Mouse (Mus musculus) gastrocnemius, postnatal 10 days (tissue): ENCODE measurements around the gene Igf1r. TPM values are rescaled to one million over a fixed set of nuclear protein-coding genes. Genes with fewer than 3 reads are reported as not detected.

Experiments used
- DNase-seq: peaks from one replicate; pipeline ENCODE4 v3.0.0; 2021; ENCODE audit warnings: mixed read lengths
- long read RNA-seq, 2 experiments: library from polyadenylated mRNA; stranded (forward); transcript quantifications; one replicate each; pipeline ENCODE4 v2.0.0; 2021
- total RNA-seq, 2 experiments: library from RNA; stranded (reverse); gene quantifications; 2 replicates each; pipeline ENCODE4 v1.2.3; 2021

Gene Igf1r
- 10 to 100 TPM; 16.6 to 24.7 TPM for total RNA-seq
- long read RNA-seq, experiment 1, partial matches to known transcripts = 0 of 3 reads
- long read RNA-seq, experiment 1, other reads (novel, unspliced or antisense) = 3 of 3 reads
- long read RNA-seq, experiment 2, partial matches to known transcripts = 1 of 5 reads
- long read RNA-seq, experiment 2, other reads (novel, unspliced or antisense) = 4 of 5 reads

DNA sequence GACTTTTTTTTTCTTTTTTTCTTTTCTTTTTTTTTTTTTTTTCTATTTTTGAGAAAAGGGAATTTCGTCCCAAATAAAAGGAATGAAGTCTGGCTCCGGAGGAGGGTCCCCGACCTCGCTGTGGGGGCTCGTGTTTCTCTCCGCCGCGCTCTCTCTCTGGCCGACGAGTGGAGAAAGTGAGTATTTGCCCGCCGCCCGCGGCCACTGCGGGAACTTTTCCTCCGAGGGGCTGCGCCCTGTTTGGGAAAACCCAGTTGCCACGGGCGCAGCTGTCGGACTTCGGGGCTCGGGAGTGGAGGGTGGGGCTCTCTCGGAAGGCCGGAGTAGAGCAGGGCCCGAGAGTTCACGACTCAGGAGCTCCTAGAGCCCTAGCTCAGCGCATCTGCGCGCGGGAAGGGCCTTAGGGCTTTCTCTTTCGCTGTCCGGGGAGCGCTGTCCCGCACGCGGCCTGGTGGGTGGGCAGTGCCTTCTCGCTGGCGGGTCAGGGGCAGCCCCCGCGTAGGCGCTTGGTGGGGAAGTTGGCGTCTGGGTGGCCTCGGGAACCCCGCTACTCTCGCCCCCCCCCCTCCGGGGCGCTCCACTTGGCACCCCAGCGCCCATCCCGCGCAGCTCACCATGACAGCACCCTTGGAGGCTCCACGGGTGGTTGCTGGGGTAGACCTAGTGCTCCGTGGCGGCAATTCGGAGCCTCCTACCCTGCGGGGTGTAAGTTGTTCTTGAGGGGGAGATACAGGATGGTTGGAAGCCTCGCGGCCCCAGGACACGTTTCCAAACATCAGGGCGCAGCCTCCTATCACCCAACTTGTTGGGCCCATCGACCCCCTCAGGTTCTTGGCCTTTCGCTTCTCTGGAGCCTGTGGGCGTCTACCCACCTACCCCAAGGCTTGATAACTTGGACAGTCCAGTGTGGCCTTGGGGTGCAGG is at the start of gene Igf1r:
Gene Igf1r (plus strand): TSS at position 51 of the 924 bp plus-strand sequence.
- DNase-seq = peak; percentile 71

DNA sequence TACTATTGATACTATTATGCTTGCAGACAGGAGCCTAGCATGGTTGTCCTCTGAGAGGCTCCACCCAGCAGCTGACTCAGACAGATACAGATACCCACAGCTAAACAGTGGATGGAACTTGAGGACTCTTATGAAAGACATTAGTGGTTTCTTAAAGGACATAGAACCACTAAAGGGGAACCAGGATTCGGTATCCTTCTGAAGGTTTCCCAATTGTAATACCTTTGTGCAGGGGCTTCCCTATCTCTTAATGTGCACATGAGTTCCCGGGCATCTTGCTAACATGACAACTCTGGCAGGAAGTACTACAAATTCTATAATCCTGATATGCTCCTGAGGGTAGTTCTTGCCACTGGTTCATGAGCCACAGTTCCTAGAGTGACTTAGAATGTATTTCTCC is 46.3 kb upstream of the Igf1r start:
- no peak for DNase-seq

DNA sequence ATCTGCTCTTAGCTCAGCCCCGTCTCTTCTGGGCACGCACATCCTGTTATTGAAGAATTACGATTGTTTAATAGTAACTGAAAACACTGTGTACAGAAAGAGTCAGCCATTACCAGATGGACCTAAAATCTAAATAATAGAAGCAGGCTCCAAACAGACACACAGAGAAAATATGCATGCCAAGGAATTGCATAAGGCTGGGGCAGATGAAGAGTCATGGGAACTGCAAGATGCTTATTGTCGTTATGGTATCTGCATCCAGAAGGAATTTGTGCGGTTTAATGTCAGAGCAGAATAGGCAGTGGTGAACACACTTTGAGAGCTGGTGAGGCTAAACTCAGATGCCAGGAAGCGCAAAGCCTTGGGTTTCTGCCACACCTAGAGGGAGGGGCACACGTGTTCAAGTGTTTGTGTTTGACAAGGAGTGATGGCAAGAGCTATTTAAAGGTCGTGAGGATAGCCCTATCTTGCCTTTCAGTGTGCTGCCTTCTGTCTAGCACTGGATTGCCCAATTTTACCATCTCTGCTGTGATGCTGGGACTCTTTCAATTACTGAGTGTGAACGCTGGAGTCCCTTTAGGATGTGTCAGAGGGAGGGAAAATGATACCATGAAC is 44.7 kb upstream of the Igf1r start:
- DNase-seq = no peak

DNA sequence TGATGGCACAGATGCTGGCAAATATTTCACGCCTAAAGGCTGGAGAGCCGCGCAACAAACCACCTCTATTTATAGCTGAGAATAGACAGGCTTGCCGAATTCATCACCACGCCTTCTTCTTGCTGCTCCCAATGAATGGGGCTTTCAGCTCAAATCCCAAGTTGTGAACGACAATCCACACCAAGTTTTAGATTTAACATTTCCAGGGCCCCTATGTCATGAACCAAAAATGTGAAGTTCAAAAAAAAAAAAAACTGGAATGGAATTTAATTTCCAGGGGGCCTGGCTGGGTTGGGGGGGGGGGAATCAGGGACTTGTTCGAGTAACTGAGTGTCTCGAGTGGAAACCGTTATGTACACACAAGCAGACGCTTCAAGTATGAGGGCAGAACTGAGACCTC is 42.1 kb upstream of the Igf1r start:
- DNase-seq = no peak

DNA sequence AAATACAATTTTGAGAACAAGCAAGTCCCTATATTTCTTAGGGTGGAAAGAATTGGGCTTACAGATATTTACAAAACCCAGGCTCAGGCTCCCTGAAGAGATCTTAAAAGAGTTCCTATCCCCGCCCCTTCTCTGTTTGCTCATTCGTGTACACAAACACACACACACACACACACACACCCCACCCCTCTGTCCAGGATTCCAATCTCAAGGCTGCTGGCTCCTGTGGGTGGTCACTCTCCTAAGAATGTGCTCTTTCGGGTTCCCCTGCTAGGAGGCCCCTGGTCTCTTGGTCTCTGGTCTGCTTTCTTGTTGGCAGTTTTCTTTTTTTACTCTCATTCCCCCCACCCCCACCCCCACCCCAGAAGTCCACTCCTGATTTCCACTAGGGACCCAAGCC is 41.7 kb upstream of the Igf1r start:
- no peak for DNase-seq

DNA sequence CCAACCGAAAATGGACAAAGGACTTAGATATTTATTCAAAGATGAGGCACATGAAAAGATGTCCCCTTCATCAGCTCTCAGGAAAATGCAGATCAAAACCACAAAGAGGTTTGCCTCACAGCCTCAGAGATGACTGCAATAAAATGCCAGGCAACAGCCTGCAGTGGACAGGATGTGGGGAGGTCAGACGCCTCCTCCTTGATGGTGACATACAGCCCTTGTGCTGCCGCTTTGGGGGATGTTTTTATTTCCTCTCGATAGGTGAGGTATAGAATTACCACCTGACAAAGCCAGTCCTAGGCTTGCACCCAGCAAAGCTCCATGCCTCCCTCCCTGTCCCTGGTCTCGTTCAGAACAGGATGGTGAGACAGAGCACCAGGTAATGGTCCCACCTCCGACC is 40.8 kb upstream of the Igf1r start:
- no peak for DNase-seq

DNA sequence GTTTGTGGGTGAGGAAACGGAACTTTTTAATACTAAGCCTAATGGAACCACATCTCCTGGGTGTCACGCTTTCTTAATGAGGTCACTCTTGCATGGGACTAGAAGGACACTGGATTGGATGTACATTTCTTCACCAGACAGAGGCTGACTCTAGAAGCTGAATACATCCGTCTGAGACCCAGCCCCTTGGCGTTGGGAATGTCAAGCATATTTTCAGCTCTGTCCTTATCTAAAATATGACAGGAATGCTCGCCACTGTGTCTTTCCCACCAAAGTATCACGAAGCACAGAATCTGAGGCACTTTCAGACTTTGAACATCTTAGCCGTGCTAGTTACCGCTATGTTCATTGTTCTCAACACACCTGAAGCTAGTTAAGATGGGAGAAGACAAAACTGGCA is 35.7 kb upstream of the Igf1r start:
- DNase-seq = no peak

DNA sequence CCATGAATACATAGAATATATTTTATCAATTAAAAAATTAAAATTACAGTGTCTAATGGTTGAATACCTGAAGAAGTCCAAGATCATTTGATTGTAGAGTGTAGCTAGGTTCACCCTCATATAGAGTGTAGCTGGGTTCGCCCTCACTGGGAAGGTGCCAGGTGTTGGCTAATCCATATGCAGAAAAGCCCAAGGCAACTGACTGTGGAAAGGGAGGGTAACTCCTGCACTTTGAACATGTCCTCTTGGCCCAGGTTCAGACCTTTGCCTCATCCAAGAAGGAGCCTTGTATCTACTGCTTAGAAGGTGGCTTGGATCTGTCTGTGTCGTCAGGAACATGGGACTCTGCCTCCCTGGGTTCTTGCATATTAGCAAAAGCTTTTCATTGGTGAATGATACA is 34.9 kb upstream of the Igf1r start:
- DNase-seq = no peak

DNA sequence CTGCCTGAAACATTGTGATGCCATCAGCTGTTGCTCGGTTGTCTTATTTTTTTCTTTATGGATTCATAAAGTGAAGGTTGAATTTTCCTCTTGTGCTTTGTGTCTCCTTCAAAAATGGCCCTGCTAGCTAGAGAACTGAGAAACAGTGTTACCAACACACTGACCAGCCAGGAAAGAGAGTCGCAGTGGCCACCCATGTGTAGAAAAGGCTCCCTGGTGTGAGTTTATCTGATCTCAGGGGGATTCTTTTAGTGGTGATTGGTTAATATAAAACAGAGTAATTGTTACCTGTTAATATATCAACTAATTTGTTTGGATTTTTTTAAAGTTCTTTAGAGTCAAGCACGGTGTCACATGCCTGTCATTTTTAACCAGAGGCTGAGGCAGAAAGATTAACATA is 33.2 kb upstream of the Igf1r start:
- DNase-seq = no peak

DNA sequence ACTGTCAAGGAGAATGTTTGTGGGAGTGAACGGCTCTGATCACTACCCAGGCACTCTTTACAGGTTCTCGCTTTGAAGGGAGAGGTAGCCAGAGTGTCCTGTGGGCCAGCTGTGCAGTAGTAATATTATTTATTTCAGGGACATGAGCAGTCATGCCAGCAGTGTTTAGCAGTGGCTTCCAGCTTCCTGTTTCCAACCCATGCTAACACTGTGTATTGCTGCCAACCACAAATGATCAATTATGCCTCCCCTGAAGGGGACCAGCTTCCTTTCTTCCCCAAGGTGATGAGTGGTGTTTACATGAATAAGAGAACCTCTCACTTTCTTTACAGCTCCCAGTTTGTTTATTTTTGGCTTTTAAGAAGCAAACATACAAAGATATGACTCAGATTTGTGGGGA is 28.4 kb upstream of the Igf1r start:
- no peak for DNase-seq

DNA sequence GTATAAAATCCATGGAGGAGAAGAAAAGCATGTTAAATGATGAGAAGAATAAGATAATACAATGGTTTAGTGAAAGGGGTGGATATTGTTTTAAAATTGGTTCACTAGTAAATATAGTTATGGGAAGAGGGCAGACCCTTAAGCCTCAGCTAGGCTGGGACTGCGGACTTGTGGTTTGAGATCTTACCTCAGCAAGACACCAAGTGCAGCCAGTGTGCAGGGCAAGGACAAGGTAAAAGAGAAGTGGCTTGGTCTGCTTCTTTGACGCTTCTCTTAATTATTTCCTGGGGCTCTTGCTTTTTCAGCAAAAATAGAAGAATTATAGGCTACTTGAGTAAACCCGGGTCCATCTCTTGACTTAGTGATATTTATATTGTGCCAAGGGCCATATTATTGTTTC is 22.5 kb upstream of the Igf1r start:
- DNase-seq = no peak

DNA sequence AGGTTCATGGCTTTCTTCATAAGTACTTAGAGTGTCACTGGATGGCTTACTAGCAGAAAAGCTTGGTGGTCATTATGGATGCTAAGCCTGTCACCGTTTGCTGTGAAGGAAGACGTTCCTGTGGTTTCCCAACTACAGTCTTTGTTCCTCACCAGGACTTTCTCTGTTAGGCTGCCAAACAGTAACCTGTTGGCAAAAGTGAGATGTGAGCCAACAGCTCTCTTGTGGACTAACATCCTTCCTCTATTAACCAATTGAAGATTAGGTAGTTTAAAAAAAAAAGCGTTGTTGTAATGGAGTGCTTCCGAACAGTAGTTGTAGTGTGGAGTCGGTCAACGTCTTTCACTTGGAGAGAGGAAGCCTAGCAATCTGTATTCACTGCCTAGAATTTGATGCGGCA is 15.8 kb upstream of the Igf1r start:
- no peak for DNase-seq

DNA sequence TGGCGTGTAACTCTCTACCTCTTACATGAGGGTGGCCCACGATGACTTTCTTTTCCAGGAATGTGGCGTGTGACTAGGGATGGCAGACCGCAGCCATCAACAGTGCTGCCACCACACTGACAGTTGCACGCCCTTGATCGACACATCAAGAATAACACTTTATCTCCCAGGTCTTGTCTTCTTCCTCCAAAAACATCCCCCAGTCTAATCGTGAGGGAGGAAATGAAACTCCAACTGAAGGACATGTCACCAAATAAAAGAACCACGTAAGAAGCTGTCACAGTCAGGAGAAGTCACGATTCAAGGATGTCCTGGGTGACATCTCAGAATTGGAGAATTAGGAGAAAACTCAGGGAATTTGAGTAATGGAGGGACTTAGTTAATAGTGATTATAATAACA is 8.8 kb upstream of the Igf1r start:
- DNase-seq = no peak

DNA sequence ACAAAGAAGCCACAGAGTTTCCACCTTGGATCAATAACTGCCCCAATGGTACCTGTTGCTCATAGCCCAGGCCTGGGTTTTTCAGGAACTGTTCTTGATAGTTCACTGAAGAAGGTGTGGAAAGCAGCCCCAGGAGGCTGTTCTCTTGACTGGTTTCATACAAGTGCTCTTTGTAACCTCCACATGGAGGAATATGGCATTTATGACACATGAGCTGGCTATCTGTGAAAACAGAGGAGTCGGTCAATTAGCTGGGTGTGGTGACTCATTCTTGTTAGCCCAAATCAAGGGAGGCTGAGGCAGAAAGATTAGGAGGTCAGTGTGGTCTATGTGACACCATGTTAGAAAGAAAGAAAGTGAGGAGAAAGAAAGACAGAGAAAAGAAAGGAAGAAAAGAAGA is 5.7 kb upstream of the Igf1r start:
- no peak for DNase-seq

DNA sequence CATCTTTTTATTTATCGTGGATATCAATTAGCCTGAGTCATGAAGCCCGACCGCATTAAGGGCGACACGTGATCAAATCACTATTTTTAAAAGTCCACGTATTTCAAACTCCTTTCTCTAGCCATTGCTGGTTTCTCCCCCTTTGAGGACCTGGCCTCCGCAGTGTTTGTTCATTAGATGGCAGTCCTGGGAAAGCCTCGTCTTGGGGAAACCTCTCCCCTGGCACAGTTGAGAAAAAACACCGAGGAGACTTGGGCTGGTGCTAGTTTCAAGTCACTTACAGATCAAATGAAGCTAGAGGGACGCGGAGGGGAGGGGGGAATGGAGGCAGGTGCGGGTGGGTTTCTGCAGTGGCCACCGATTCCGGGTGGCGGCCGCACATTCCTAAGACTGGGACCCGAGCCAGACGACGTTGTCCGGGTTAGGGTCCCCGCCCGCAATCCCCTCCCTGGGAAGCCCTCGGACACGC is 2.2 kb upstream of the Igf1r start:
- no peak for DNase-seq

DNA sequence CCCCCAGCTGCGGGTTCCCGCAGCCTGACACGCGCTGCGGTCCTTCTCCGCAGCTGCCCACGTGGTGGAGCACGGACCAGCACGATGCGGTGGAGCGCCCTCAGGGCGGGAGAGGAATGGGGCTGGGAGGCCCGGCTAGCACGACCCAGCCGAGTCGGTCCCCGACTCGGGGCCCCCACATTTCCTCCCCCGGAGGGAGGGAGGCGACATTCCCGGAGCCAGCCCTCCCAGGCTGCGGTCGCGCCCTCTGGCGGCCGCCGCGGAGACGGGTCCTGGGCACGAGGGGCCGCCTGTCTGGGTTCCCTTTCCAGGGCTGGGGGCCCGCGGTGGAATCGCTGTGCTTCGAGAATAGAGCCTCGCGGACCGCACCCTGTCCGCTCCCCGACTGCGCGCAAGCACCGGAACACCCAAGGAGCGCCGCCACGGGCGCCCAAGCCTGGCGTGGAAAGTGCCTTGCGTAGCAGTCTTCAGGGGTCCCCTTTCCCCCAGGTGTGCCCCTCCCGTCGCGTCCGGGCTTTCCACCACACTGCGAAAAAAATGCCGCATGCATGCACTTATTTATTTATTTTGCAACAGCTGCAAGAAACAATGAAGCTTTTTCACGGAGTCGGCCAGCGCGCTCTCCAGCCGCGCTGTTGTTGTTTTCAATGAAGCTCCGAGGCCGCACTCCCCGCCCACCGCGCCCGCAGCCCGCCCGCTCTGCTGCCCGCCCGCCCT is 1.7 kb upstream of the Igf1r start:
- peak; percentile 87 for DNase-seq

DNA sequence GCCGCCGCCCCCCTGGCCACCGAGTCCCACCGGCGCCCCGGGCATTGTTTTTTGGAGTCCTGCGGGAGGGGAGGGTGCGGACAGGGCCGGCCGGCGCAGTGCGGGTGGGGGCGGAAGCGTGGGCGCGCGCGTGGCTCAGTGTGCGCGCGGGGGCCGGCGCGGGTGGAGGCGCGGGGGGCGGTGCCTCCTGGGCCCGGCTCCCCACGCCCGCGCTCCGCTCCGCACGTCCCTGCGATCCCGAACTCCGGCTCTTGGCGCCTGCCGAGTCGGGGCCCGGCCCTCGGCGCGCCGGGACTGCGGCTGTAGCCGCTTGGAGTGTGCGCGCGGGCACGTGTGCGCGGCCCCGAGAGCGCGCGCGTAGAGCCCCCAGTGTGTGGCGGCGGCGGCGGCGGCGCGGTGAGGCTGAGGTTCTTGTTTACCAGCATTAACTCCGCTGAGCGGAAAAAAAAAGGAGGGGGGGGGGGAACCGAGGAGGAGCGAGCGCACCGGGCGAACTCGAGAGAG is 1.0 kb upstream of the Igf1r start:
- peak; percentile 94 for DNase-seq

DNA sequence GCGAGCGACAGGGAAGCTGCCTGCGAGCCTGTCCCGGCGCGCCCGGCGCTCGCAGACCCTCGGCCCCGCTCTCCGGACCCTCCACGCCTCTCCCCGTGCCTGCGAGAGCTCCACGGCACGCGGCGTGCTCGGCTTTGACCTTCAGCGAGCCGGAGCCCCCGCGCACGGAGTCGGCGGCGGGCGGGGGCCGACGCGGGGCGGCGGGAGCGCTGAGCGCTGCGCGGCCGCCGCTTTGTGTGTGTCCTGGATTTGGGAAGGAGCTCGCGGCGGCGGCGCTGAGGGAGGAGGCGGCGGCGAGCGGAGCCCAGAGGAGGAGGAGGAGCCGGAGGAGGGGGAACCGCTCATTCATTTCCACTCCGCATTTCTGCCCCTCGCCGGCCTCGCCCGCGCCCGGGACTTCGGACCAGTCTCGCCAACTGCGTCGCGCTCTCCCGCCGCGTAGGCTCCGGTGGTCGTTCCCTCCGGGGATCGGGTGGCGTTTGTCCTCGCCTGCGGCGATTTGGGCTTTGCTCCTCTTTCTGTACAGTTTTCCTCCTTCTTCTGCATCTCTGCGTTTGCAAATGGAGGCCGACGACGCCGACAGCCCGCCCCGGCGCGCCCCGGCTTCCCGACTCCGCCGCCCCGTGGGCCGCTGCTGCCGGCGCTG is 468 bp upstream of the Igf1r start:
- DNase-seq = peak; percentile 79

DNA sequence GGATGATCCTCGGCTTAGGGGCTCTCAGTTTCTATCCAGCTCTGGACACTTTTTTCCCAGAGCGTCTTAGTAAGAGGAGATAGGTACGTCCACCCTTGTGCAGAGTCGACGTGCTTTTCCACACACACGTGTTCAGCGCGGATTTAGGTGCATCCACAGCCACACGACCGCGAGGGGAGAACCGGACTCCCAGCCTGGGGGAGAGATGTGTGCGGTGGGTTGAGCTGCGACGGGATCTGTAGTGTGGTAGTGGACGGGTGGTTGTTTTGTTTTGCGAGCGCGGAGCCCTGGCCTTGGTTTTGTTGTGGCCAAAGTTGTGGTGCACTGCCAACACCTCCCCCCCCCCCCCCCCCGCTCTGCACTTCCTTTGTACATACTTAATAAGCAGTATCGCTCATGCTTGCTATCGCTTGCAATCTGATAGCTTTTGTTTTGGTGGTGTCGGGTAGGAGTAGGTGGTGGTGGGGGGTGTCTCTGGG is 1.2 kb downstream of the Igf1r start:
- no peak for DNase-seq

DNA sequence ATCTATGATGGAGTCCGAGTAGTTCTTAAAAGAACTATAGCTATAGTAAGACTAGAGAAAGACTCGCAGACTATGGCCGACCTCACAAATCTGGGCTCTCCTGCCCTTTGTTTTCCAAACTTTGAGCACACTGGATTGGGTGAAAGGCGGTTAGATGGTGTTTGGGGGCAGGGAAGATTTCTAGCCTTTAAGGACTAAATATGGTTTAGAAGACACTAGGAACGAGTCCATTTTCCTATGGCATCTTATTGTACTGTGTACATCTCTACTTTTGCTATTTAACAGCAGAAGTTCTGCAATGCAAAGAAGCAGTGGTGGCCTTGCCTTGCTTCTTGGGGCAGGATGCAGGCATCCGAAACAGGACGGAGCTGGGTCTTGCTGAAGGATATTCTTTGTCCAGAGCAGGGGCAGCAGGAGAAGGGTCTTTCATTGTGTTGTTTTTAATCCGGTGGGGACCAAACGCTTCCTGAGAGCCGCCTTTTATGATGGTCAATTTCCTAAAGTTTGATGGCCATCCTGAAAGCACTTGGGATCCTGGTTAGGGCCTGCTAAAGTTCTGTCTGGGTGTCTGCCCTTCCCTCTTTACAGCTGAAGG is 2.1 kb downstream of the Igf1r start:
- DNase-seq = no peak

DNA sequence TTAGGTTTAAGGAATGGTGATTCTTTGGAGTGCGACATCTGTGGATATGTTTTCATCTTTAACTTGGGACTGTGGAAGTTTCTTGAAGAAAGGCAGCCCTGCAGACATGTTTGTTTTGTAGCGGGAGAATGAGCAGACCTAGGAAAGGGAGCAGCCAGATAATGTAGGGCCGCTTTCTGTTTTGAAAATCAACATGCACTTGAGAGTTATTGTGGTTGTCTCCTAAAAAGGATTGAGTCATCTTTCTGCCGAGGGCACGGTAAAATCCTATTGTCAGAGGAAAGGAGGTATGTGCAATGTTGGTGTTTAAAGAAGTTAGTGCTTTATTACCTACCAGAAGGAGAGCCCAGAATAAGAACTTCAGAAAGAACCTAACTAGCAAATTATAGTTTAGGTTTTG is 2.6 kb downstream of the Igf1r start:
- DNase-seq = no peak
